Comparison of ENCODE assay signal across 8 mouse cellular contexts in the genomic region with DNA sequence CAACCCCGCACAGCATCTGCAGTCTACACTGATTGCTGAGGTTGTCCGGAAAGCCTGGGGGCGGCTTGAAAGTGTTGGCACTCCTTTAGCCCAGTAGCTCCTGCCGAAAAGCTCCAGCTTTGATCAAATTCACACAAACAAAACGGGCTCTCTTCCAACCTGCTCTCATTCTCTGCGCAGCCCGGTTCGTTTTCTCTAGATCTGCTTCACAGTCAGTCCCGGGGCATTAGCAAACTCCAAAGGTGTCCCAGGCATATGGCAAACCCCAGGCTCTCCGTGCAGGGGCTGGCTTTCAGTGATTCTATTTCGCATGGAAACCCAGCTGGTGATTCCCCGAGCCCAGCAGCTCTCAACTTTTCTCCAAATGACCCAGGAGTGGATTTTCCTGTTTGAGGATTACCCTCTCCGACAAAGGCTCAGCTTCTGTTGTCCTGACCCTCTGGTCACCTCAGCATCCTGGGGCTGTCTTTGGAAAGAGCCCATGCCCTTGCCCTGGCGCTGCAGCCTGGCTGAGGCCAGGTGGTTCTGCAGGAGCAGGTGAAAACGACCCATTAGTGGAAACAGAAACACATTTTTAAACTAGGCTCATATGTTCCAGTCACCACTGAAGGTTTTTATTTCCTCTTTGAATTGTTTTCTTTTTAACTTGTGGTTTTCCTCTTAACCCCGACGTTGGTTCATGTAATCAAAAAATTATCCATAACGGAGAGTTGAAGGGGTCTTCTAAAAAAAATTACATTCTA.
DNase-seq lines count a peak whose midpoint lies in the region; ATAC-seq lines count a peak whose summit lies in the region.

No protein-coding gene starts in this region.

- peak overlapping the region; percentile 30 for H3K4me3 ChIP-seq in heart, embryonic 11.5 days (ENCODE audit: low read depth, low read length)

- 10% methylated on average over 18 of the region's 18 CpGs for WGBS in heart, embryonic 11.5 days (ENCODE audit: insufficient replicate concordance)

- no peaks in the 10 kb centered on the region for H3K27me3 ChIP-seq in heart, embryonic 11.5 days (ENCODE audit: control insufficient read depth, insufficient read depth, low read length)

- no peak for DNase-seq in heart, postnatal 36 days
- DNase-seq in embryo, embryonic 10 days (ENCODE audit: low spot score): peak; percentile 52
- peak; percentile 2 to 6 for DNase-seq in heart, postnatal 10 days
- DNase-seq in left cerebral cortex, postnatal 14 days (ENCODE audit: low spot score in 2 of 2): peak; percentile 10 to 20
- DNase-seq in neural tube, embryonic 10.5 days (ENCODE audit: extremely low spot score, low spot score): peak; percentile 40
- no peak for DNase-seq in gastrocnemius, postnatal 36 days
- DNase-seq in thymus, postnatal 14 days: no peak

- H3K9ac ChIP-seq in heart, embryonic 11.5 days (ENCODE audit: low read depth, low read length): peak overlapping the region; percentile 52

- intact Hi-C loops in heart, postnatal 36 days (cut with DNase I): no loop called here
- intact Hi-C loops in heart, postnatal 10 days (cut with DNase I): no loop called here
- intact Hi-C loops in left cerebral cortex, postnatal 14 days (cut with DNase I): no loop called here
- intact Hi-C loops in gastrocnemius, postnatal 36 days (cut with DNase I): no loop called here

- ATAC-seq in heart, embryonic 11.5 days (replicated peaks; ENCODE audit: insufficient number of reproducible peaks, low FRiP score, low TSS enrichment): no peak; the same call in 1 of the 2 replicates

- peaks cover 7% of the 10 kb centered on the region for H3K4me1 ChIP-seq in heart, embryonic 11.5 days (ENCODE audit: control insufficient read depth, insufficient read depth, low read length)

- H3K4me2 ChIP-seq in heart, embryonic 11.5 days: peak overlapping the region; percentile 71

- H3K36me3 ChIP-seq in heart, embryonic 11.5 days (ENCODE audit: control insufficient read depth, insufficient read depth, low read length): no peaks in the 10 kb centered on the region

- H3K27ac ChIP-seq in heart, embryonic 11.5 days (ENCODE audit: low read depth, low read length): no peak overlapping the region

- no peaks in the 10 kb centered on the region for H3K9me3 ChIP-seq in heart, embryonic 11.5 days (replicated peaks; ENCODE audit: control insufficient read depth, low read length)

Comparison
In these comparisons a context has a peak if more than half of its experiments do, and no peak if none do; other contexts are left out.
1. DNase-seq: peak in embryo, embryonic 10 days (single experiment), heart, postnatal 10 days (2 of 2), left cerebral cortex, postnatal 14 days (2 of 2) and neural tube, embryonic 10.5 days (single experiment); none in heart, postnatal 36 days (0 of 2), gastrocnemius, postnatal 36 days (0 of 2) and thymus, postnatal 14 days (single experiment).